Mouse (Mus musculus): ENCODE measurements around the gene P2ry12.

GRCm38 (mm10) chr3:59243384-59243783 is 19.3 kb downstream of the P2ry12 start:
- no peak for TF ChIP-seq CHD2 (IDR thresholded peaks at IDR 0.05; ENCODE audit: low read depth, low read length)
- no peak for TF ChIP-seq ZNF384 (IDR thresholded peaks at IDR 0.05; ENCODE audit: low read depth, low read length)
